Mouse (Mus musculus) 416B (cell line): Measurements from ENCODE around the gene Atp4a.

Experiments
- DNase-seq: peaks from one replicate; pipeline ENCODE4 v3.0.0; 2011; ENCODE audit warnings: low read depth

Gene Atp4a

GRCm38 (mm10) chr7:30711942-30712341, at the start of gene Atp4a:
TSS of gene Atp4a (plus strand) at chr7:30712209.
- DNase-seq: no peak

DNA sequence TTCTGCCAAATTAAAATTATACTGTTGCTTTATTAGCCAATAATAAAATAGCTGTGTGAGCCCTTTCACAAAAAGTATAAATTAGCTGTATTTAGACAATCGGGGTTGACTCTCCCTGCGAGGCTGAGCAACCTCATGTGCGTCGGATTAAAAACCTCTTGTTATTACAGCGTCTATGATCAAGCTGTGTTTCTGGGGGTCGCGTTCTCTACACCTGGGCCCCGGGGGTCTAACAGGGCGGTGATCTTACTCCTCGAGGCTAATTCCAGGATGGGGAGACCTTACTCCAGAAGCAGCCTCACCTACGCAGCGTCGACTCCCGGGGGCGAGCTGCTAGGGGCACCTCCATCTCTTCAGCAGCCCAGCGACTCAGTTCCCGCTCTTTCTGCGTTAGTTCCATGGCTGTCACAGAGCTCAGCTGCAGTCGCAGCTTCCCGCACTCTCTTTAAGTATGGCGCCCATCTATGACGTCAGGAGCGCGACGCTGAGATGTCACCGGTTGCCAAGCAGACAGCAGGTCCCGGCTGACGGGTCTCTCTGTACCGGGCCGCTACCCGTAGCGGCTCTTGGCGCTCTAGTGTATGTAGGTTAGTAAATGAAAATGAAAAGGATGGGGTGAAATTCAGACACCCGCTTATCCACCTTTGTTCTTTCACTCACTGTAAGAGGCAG, 47.3 kb upstream of the Atp4a start, which contains the start of gene Haus5:
Gene Haus5, minus strand, starts transcription at position 466 of the 672 bp plus-strand sequence.
- DNase-seq: peak; percentile 95

GRCm38 (mm10) chr7:30665321-30665720, 46.7 kb upstream of the Atp4a start:
- DNase-seq: no peak

DNA sequence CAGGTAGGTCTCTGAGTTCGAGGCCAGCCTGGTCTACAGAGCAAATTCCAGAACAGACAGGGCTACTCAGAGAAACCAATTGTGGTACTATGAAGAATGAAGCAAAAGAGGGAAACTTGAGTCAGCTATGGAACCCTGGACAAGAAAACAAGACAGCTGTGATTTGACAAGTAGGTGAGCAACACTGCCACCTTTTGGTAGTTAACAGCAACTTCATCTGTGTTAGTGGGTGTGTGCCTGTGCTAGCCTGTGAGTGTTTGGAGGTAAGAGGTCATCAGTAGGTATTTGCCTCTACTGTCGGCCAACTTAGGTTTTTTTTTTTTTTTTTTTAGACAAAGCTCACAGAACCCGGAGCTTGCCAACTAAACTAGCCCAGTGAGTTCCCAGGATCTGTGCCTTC, 42.8 kb upstream of the Atp4a start:
- peak; percentile 81 for DNase-seq

DNA sequence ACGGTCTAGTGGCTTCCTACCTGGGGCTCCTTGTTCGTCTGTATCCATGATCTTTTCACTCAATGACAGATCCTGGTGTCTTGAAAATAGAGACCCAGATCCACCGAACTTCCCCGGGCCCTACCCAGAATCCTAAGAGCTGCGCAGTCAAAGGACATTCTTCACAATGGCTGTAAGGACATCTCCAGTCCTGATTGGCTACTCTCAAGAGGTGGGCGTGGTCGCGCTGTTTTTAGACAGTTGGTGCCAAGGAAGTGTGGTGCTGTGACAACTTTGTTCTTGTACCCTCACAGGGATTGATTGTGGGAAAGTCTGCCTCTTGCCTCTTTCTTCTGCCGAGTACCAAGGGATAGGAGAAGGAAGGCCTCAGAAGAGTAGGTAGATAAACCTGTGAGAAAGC, 40.5 kb upstream of the Atp4a start, which contains the start of gene Pmis2:
Gene Pmis2, minus strand, starts transcription at position 126 of the 400 bp plus-strand sequence.
- DNase-seq: no peak

GRCm38 (mm10) chr7:30678263-30678975, 33.6 kb upstream of the Atp4a start:
- peak; percentile 25 for DNase-seq

GRCm38 (mm10) chr7:30681897-30682296, 30.1 kb upstream of the Atp4a start:
- DNase-seq: no peak

DNA sequence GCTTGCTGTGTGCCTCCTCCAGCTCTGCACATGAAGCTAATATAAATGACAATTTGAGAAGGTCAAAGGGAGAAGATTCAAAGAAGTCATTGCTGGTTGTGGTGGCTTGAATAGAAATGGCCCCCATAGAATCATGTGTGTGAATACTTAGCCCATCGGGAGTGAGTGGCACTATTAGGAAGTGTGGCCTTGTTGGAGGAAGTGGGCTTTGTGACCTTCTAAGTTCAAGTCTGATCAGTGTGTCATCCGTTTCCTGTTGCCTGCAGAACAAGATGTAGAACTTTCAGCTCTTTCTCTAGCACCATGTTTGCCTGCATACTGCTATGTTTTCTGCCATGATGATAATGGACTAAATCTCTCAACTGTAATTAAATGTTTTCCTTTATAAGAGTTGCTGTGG, 28.6 kb upstream of the Atp4a start:
- DNase-seq: peak; percentile 62

DNA sequence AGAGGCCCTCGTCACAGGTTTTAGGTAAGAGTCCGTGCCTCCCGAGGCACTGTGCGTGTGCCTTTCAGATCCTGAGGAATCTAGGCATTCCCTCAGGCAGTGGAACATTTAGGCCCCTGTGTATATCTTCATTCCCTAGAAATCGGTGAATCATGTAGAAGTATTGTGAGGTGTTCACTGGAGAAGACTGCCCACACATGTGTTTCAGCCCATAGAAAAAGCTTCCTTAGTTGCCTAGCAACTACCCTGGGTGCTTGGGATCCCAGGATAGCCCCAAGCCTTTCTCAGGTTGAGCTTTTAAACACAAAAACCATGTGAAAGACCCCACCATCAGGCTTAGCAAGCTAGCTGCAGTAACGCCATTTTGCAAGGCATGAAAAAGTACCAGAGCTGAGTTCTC, 23.7 kb upstream of the Atp4a start:
- no peak for DNase-seq

DNA sequence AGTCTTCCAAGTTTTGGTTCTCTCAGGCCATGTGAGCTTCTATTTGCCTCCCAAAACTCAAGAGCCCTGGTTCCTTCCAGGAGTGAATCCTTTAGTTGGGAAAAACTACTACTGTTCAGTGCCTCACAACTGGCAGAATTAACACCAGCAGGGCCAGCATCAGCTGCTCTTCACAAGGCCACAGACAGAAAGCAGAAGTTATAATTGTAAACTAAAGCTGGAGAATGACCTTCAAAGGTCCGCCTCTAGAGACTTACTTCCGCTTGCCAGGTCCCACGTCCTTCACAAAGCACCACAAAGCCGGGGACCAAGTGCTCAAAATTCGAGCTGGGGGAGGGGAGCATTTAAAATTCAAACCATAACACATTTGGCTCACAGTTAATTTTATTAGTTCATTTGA, 13.9 kb upstream of the Atp4a start:
- peak; percentile 81 for DNase-seq

GRCm38 (mm10) chr7:30698589-30698988, 13.4 kb upstream of the Atp4a start, which contains the start of gene 2200002J24Rik:
TSS of gene 2200002J24Rik (plus strand) at chr7:30698926.
- peak; percentile 93 for DNase-seq

GRCm38 (mm10) chr7:30706214-30706882, 5.7 kb upstream of the Atp4a start:
- DNase-seq: peak; percentile 62

DNA sequence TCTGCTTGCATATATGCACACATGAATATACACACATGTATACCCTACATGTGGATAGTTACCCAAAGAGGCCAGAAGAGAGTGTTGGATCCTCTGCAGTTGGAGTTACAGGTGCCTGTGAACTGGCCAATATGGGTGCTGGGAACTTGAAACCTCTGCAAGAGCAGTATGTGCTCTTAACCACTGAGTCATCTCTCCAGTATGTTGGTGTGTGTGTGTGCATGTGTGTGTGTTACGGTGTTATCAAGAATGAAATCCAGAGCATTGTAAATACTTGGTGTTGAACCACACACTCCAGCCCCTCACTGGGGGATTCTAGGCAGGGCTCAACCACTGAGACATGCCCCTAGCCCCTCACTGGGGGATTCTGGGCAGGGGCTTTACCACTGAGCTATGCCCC, 4.6 kb upstream of the Atp4a start:
- peak; percentile 33 for DNase-seq

DNA sequence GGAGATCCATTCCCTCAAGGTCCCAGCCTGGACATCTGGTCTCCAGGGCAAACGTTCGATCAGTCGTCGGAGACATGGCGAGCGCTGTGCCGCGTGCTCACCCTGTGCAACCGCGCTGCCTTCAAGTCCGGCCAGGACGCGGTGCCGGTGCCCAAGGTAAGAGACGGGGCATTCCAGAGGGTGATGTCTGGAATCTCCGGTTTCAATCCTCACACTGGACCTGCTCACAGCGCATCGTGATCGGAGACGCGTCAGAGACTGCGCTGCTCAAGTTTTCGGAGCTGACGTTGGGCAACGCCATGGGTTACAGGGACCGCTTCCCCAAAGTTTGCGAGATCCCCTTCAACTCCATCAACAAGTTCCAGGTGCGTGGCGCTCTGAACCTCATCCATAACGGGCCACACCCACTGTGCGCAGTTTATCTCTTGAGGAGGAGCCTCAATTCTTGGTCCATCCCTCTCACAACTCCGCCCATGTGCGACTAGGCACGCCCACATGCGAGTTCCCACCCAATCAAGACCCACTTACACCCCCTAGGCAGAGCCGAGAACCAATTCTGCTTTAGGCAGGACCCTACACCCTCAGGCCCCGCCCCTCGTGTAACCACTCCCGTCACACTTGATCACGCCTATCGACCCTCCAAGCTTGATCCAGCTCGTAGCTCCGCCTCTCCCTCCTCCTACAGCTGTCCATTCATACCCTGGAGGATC, 5.2 kb downstream of the Atp4a start:
- DNase-seq: no peak

- no peak for DNase-seq
Observed at GRCm38 (mm10) chr7:30717716-30718046, 5.7 kb downstream of the Atp4a start.

DNA sequence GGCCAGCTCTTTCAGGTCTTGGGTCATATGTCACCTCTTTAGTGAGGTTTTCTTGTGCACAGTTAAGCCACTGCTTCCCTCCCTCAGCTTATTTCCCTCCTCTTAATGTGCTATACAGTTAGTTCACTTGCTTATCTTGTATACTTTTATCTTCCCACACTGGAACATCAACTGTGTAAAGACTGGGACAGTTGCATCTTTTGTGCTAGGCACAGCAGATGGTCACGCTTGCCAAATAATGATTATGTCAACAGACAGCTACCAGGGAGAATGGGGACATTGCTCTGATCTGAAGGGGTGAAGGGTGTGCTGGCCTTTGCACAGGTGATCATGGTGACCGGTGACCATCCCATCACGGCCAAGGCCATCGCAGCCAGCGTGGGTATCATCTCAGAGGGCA, 7.7 kb downstream of the Atp4a start:
- DNase-seq: no peak

DNA sequence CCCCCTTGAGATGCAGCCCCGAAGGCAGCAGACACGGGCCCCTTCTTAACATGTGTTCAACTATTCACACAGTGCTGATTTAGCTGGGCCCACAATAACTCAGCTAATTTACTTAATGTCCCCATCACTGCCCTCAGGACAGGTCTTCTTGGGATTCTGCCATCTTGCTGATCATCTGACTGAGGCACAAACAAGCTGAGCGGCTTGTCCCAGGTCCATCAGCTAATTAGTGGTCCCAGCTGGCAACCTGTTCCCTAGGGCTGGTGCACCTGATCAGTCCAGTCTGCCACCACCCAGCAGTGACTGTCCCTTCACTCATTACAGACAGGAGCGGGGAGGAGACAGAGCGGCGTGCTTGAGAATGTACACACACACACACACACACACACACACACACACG, 9.3 kb downstream of the Atp4a start:
- no peak for DNase-seq

- DNase-seq: no peak
Observed at GRCm38 (mm10) chr7:30723274-30723953, 11.4 kb downstream of the Atp4a start.

DNA sequence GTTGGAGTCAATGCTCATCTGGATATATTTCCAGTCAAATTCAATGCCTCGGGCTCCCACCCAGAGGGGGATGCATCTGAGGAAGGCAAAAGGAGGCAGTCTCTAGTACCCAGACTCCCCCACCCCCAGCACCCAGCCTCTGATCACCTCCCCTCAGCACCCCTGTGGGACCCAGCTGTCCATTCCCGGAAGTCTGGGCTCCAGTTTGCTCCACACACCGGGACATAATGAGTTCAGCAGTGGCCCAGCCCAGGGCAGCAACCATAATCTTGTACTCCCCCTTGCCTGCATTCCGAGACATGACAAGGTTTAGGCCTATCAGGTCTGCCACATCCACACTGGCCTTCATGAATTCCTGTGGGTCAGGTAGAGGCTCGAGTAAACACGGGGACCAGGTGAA, 16.2 kb downstream of the Atp4a start:
- DNase-seq: no peak

GRCm38 (mm10) chr7:30728739-30729395, 16.9 kb downstream of the Atp4a start:
- peak; percentile 70 for DNase-seq

- DNase-seq: peak; percentile 99
Observed at GRCm38 (mm10) chr7:30729396-30730063, 17.5 kb downstream of the Atp4a start, which contains the start of gene Tmem147. TSS of gene Tmem147 (minus strand) at chr7:30729540.
